Mouse (Mus musculus) heart, postnatal 25 days (tissue): ENCODE data around the gene Cspg5. TPM values are rescaled to one million over a fixed set of nuclear protein-coding genes. Genes with fewer than 3 reads are reported as not detected.

Experiments
- DNase-seq: peaks from one replicate; pipeline ENCODE4 v3.0.0; 2022; ENCODE audit warnings: low spot score
- intact Hi-C: fragments of 180-260 bp; cut with DNase I; formaldehyde crosslinking; loops from one replicate; pipeline ENCODE4 v1.15.1; 2025
- microRNA-seq: library from miRNA; unstranded; fragments of <30 nt; microRNA quantifications from one replicate; pipeline ENCODE4 v1.2.0, GENCODE M21; 2022
- total RNA-seq, 2 experiments: library from RNA; stranded (reverse); gene quantifications; 2 replicates each; pipeline ENCODE4 v1.2.3; 2021

Cspg5 gene
- total RNA-seq, 2 experiments from 2014 or later = 0.13 to 0.14 TPM

DNA sequence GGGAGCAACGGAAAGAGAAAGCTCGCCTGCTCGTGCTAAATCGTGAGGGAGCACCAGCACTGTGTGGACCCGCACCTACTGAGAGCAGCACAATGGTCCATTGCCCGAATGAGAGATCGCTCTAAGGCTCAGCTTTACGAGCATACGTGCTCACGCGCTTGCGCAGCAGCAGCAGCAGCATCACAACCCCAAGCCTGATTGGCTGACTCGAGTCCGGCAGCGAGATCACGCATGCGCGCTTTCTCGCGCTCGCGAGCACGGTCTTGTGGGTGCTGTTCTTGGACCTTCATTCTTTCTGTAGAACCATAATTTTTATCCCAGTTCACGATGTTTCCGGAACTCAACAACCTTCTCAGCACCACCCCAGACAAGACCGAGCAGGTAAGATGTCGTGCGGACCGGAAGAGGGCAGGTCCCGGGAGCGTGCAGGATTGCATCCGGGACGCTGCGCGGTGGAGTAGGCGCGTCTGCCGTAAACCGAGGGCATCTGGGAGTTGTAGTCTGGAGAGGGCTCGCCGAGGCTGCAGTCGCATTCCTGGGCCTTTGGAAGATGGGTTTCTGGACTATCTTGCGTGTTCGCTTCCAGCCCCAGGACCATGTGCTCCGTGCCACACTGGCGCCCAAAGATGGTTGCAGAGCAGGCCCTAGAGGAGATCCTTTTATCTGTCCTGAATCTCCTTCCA, 61.5 kb downstream of the Cspg5 start, which contains the start of gene Elp6:
Gene Elp6, plus strand, starts transcription at position 205 of the 683 bp plus-strand sequence.
- peak; percentile 85 for DNase-seq
- intact Hi-C loops = no loop called here

DNA sequence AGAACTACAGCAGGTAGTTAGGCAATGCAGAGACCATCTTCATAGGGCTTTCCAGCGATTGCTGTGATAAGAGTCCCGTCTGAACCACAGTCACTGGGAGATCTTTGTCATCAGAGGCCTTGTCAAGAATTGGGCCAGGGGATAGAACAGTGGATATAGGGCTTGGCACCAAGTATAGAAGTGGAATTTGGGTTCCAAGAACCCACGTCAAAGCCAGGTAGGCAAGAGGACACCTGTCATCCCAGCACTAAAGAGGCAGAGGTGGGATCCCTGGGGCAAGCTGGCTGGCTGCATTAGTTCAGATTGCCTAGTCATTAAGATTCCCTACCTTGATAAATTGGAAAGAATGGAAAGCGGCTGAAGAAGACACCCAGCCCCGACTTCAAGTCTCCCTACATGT, 62.8 kb downstream of the Cspg5 start:
- intact Hi-C loops = no loop called here
- no peak for DNase-seq

Small RNA genes within 50 kb of the gene (microRNA-seq; reads per million reads assigned to microRNA genes)
- 37.2 reads per million, percentile 46 among the genes with 10 or more reads in this experiment for gene Mir6236

Other genes with a start within 250 kb of the Cspg5 start
- 10 to 100 TPM; 22.8 to 26.0 TPM for gene Smarcc1, start 126.1 kb upstream of the Cspg5 start, total RNA-seq
- gene Dhx30, start 126.0 kb upstream of the Cspg5 start, total RNA-seq = 10 to 100 TPM; 62.2 to 63.5 TPM
- gene Elp6, start 61.4 kb downstream of the Cspg5 start, total RNA-seq = 1 to 10 TPM; 1.8 to 2.4 TPM
- gene Scap, start 89.5 kb downstream of the Cspg5 start, total RNA-seq = 10 to 100 TPM; 27.7 to 28.0 TPM
- 10 to 100 TPM; 13.6 to 16.0 TPM for gene Ptpn23, start 164.4 kb downstream of the Cspg5 start, total RNA-seq
- not detected for gene Ngp, start 176.0 kb downstream of the Cspg5 start, total RNA-seq
- 10 to 100 TPM; 11.1 to 15.0 TPM for gene Klhl18, start 232.9 kb downstream of the Cspg5 start, total RNA-seq
- gene Kif9, start 233.2 kb downstream of the Cspg5 start, total RNA-seq = under 1 TPM; 0.13 to 0.25 TPM